Mouse (Mus musculus) testis, adult 2 months (tissue): ENCODE data around the gene Zfp768.

Source experiments
- CTCF ChIP-seq: fragments of 200-500 bp; IDR thresholded peaks from 2 replicates; pipeline ENCODE4 v1.5.1; 2012; ENCODE audit warnings: low read depth, mild to moderate bottlenecking, inconsistent platforms, low read length, moderate library complexity; ENCODE audit not compliant: control insufficient read depth, insufficient read depth, insufficient replicate concordance
- POLR2A ChIP-seq: fragments of 200-500 bp; IDR thresholded peaks from 2 replicates; pipeline ENCODE4 v1.6.1; 2012; ENCODE audit warnings: low read depth, mild to moderate bottlenecking, inconsistent platforms, low read length, moderate library complexity; ENCODE audit not compliant: control insufficient read depth

GRCm38 (mm10) chr7:127358472-127358871 is 13.1 kb upstream of the Zfp768 start:
- TF ChIP-seq POLR2A: no peak
- TF ChIP-seq CTCF: no peak
